Mouse (Mus musculus) G1E (cell line): ENCODE data around the gene Atg101.

Source experiments
- CTCF ChIP-seq: IDR thresholded peaks from 2 replicates; pipeline ENCODE4 v1.5.1; 2012; ENCODE audit warnings: low read depth, low read length, inconsistent platforms, mixed read lengths
- POLR2AphosphoS5 ChIP-seq: IDR thresholded peaks from 2 replicates; pipeline ENCODE4 v1.6.1; 2012; ENCODE audit warnings: low read depth, low read length, inconsistent platforms; ENCODE audit not compliant: insufficient replicate concordance
- TAL1 ChIP-seq: conservative IDR thresholded peaks from 2 replicates; pipeline ENCODE4 v1.6.1; 2012; ENCODE audit warnings: low read depth, low read length, inconsistent platforms, mixed read lengths

GRCm38 (mm10) chr15:101339537-101339936 lies 55.5 kb downstream of the Atg101 start:
- peak; percentile 31; the same call in 1 of the 2 replicates for TF ChIP-seq CTCF
- TF ChIP-seq TAL1: no peak
- TF ChIP-seq POLR2AphosphoS5: no peak
